Mouse (Mus musculus): ENCODE measurements around the gene 4930595D18Rik. TPM values are rescaled to one million over a fixed set of nuclear protein-coding genes. Genes with fewer than 3 reads are reported as not detected.

Gene 4930595D18Rik
- polyA plus RNA-seq, 1 experiment: not detected

DNA sequence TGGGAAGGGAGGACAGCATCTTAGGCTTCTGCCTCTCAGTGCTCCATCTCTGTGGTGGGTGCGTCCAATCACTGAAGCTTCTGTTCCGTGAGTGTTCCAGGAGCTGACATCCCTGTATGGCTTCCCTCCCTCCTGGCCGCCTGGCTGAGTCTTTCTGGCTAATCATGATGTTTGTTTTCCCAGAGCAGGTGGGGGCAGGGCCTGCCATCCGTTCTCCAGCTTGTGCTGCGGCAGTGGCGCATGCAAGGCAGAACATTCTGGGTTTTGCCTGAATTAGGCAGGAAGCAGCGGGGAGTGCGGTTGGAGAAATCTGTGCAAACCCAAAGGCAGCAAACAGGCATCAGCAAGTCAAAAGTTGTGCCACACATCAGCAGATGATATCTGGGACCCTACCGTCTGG lies 39.0 kb downstream of the 4930595D18Rik start:
- no peaks in the 10 kb centered on the region for H3K27me3 ChIP-seq (ENCODE audit: control insufficient read depth, insufficient read depth, low read length)
- peaks cover 8% of the 10 kb centered on the region; the same call in 1 of the 2 replicates for H3K4me1 ChIP-seq (replicated peaks; ENCODE audit: control insufficient read depth, insufficient read depth, low read length)
- no peak overlapping the region for H3K27ac ChIP-seq (ENCODE audit: control insufficient read depth, insufficient read depth, low read length)
- H3K36me3 ChIP-seq (ENCODE audit: control insufficient read depth, insufficient read depth, low read length): no peaks in the 10 kb centered on the region
- no peak for DNase-seq
- 90% methylated on average over 9 of the region's 9 CpGs for WGBS
- TF ChIP-seq CTCF (IDR thresholded peaks at IDR 0.05; ENCODE audit: borderline replicate concordance, control insufficient read depth, extremely low read depth, insufficient read depth, low read length, poor library complexity) (no peak), POLR2A (IDR thresholded peaks at IDR 0.05; ENCODE audit: control insufficient read depth, extremely low read depth, insufficient read depth, low read length, poor library complexity) (no peak)
- no peak overlapping the region for H3K4me3 ChIP-seq (ENCODE audit: control insufficient read depth, insufficient read depth, low read length)

DNA sequence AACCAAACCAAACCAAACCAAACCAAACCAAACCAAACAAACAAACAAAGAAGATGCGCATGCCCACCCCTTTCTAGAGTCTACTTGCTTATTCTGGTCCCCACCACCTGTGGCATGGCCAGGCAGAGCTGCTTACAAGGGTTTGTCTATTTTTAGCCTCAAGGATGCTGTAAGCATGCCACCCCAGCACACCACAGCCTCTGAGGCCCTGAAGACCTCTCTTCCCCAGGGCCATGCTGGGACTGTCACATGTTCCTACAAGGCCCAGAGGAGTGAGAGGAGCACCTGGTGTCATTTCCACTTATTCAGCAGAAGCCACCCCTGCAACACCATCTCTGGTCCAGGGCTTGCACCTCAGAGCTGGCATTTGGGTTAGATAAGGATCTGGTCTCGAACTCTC lies 39.7 kb downstream of the 4930595D18Rik start:
- no peaks in the 10 kb centered on the region for H3K36me3 ChIP-seq (ENCODE audit: control insufficient read depth, insufficient read depth, low read length)
- peaks cover 3% of the 10 kb centered on the region; the same call in 1 of the 2 replicates for H3K4me1 ChIP-seq (replicated peaks; ENCODE audit: control insufficient read depth, insufficient read depth, low read length)
- 90% methylated on average over 2 of the region's 2 CpGs for WGBS
- H3K27ac ChIP-seq (ENCODE audit: control insufficient read depth, insufficient read depth, low read length): no peak overlapping the region
- H3K4me3 ChIP-seq (ENCODE audit: control insufficient read depth, insufficient read depth, low read length): no peak overlapping the region
- no peak for TF ChIP-seq CTCF (IDR thresholded peaks at IDR 0.05; ENCODE audit: borderline replicate concordance, control insufficient read depth, extremely low read depth, insufficient read depth, low read length, poor library complexity)
- TF ChIP-seq POLR2A (IDR thresholded peaks at IDR 0.05; ENCODE audit: control insufficient read depth, extremely low read depth, insufficient read depth, low read length, poor library complexity): no peak
- DNase-seq: no peak
- H3K27me3 ChIP-seq (ENCODE audit: control insufficient read depth, insufficient read depth, low read length): no peaks in the 10 kb centered on the region

DNA sequence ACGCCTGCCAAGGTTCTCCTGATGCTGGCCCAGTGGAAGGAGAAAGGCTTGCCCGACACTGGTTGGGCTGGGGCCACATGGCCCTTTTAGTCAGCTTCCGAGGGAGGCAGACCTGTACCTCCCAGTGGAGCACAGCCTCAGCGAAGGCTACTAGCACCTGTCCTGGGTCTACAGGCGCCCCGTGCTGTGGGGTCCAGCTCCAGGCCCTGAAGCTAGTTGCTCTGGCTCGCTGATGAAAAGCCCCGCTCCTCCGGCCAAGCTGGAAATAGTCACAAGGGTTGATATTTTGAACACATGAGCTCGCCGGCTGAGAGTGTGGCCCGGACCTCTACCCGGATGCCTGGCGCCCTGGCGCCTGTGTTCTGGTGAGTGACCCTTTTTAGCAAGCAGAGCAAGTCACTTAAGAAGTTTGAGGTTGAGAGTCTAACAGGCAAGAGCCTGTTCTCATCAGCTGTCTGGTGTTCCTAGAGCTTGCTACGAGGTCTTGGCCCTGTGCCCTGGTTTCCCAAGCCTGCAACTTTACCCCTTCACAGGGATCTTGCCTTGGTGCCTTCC lies 40.7 kb downstream of the 4930595D18Rik start:
- H3K27ac ChIP-seq (ENCODE audit: control insufficient read depth, insufficient read depth, low read length): no peak overlapping the region
- no peak overlapping the region for H3K4me3 ChIP-seq (ENCODE audit: control insufficient read depth, insufficient read depth, low read length)
- DNase-seq: no peak
- TF ChIP-seq CTCF (IDR thresholded peaks at IDR 0.05; ENCODE audit: borderline replicate concordance, control insufficient read depth, extremely low read depth, insufficient read depth, low read length, poor library complexity): no peak
- no peak for TF ChIP-seq POLR2A (IDR thresholded peaks at IDR 0.05; ENCODE audit: control insufficient read depth, extremely low read depth, insufficient read depth, low read length, poor library complexity)
- 0 out of 2 replicates have a peak, but pooled peaks cover 2% of the 10 kb centered on the region for H3K4me1 ChIP-seq (replicated peaks; ENCODE audit: control insufficient read depth, insufficient read depth, low read length)
- no peaks in the 10 kb centered on the region for H3K27me3 ChIP-seq (ENCODE audit: control insufficient read depth, insufficient read depth, low read length)
- WGBS: 96% methylated on average over 16 of the region's 16 CpGs
- H3K36me3 ChIP-seq (ENCODE audit: control insufficient read depth, insufficient read depth, low read length): no peaks in the 10 kb centered on the region

GRCm38 (mm10) chr12:111143005-111143508 lies 41.2 kb downstream of the 4930595D18Rik start:
- Histone ChIP-seq H3K36me3 (ENCODE audit: control insufficient read depth, insufficient read depth, low read length) (no peaks in the 10 kb centered on the region), H3K4me1 (replicated peaks; ENCODE audit: control insufficient read depth, insufficient read depth, low read length) (0 out of 2 replicates have a peak, but pooled peaks cover 2% of the 10 kb centered on the region), H3K27ac (ENCODE audit: control insufficient read depth, insufficient read depth, low read length) (no peak overlapping the region), H3K4me3 (ENCODE audit: control insufficient read depth, insufficient read depth, low read length) (no peak overlapping the region), H3K27me3 (ENCODE audit: control insufficient read depth, insufficient read depth, low read length) (no peaks in the 10 kb centered on the region)
- no peak for DNase-seq
- WGBS: 45% methylated on average over 12 of the region's 12 CpGs
- no peak for TF ChIP-seq CTCF (IDR thresholded peaks at IDR 0.05; ENCODE audit: borderline replicate concordance, control insufficient read depth, extremely low read depth, insufficient read depth, low read length, poor library complexity)
- TF ChIP-seq POLR2A (IDR thresholded peaks at IDR 0.05; ENCODE audit: control insufficient read depth, extremely low read depth, insufficient read depth, low read length, poor library complexity): no peak

- Histone ChIP-seq H3K4me3 (ENCODE audit: control insufficient read depth, insufficient read depth, low read length) (no peak overlapping the region), H3K4me1 (replicated peaks; ENCODE audit: control insufficient read depth, insufficient read depth, low read length) (no peaks in the 10 kb centered on the region), H3K36me3 (ENCODE audit: control insufficient read depth, insufficient read depth, low read length) (no peaks in the 10 kb centered on the region), H3K27me3 (ENCODE audit: control insufficient read depth, insufficient read depth, low read length) (no peaks in the 10 kb centered on the region), H3K27ac (ENCODE audit: control insufficient read depth, insufficient read depth, low read length) (no peak overlapping the region)
- TF ChIP-seq POLR2A (IDR thresholded peaks at IDR 0.05; ENCODE audit: control insufficient read depth, extremely low read depth, insufficient read depth, low read length, poor library complexity) (no peak), CTCF (IDR thresholded peaks at IDR 0.05; ENCODE audit: borderline replicate concordance, control insufficient read depth, extremely low read depth, insufficient read depth, low read length, poor library complexity) (no peak)
- DNase-seq: no peak
- 79% methylated on average over 2 of the region's 2 CpGs for WGBS
These were observed 47.2 kb downstream of the 4930595D18Rik start for GRCm38 (mm10) chr12:111137079-111137478.

- H3K4me1 ChIP-seq (replicated peaks; ENCODE audit: control insufficient read depth, insufficient read depth, low read length): no peaks in the 10 kb centered on the region
- 78% methylated on average over 3 of the region's 3 CpGs for WGBS
- DNase-seq: no peak
- no peaks in the 10 kb centered on the region for H3K36me3 ChIP-seq (ENCODE audit: control insufficient read depth, insufficient read depth, low read length)
- TF ChIP-seq POLR2A (IDR thresholded peaks at IDR 0.05; ENCODE audit: control insufficient read depth, extremely low read depth, insufficient read depth, low read length, poor library complexity) (no peak), CTCF (IDR thresholded peaks at IDR 0.05; ENCODE audit: borderline replicate concordance, control insufficient read depth, extremely low read depth, insufficient read depth, low read length, poor library complexity) (no peak)
- H3K27ac ChIP-seq (ENCODE audit: control insufficient read depth, insufficient read depth, low read length): no peak overlapping the region
- no peak overlapping the region for H3K4me3 ChIP-seq (ENCODE audit: control insufficient read depth, insufficient read depth, low read length)
- H3K27me3 ChIP-seq (ENCODE audit: control insufficient read depth, insufficient read depth, low read length): no peaks in the 10 kb centered on the region
These were observed 48.3 kb downstream of the 4930595D18Rik start for GRCm38 (mm10) chr12:111135953-111136352.

All from thymus, adult 2 months (tissue).